Mouse (Mus musculus): ENCODE measurements around the gene Olfr420.
A peak's percentile ranks its signal among the peaks of the same experiment; 100 is the strongest.

Olfr420 gene

DNA sequence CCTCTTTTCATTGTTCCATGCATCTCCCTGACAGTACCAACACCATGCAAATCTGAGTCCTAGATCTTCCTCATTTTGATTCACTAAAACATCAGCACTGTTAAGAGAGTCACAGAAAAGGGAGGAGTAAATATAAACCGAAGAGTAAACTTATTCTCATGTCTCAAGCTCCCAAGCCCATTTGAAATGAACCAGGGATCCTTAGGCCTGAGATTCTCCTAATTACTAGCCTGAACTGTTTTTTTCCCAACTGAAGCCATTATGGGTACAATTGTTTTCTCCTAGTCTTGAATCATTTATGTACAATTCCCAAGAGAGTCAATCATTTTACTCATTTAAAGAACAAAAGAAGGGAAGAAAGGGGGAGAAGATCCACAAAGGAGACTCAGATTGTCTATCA is at the start of gene Olfr420:
TSS of gene Olfr420 (plus strand) at position 301 of the 400 bp plus-strand sequence.
- DNase-seq (ENCODE audit: low spot score in 2 of 2) = no peak

DNA sequence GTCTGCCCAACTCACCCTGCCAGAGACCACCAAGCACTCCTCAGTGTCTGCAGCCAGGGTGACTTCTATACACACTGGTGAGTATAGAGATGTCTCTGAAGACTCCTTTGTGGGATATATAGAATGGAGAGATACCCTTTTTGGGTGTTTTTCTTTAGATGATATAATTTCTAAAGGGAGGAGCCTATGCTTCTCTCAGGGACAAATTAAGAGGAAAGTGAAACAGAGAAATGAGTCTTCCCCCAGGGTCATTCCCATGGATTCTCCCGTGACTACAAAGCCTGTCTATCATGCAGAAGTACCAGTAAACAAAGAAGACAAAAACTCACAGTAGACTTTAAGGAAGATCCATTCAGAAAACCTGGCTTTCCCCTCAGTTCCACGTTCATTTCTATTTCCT is 34.4 kb upstream of the Olfr420 start, which contains the start of gene Olfr231:
TSS of gene Olfr231 (minus strand) at position 101 of the 400 bp plus-strand sequence.
- DNase-seq (ENCODE audit: low spot score in 2 of 2) = no peak

- no peak for DNase-seq (ENCODE audit: low spot score in 2 of 2)
Observed at GRCm38 (mm10) chr1:174131217-174131616, 24.2 kb upstream of the Olfr420 start, which contains the start of gene Olfr424. Gene Olfr424, plus strand, starts transcription at chr1:174131517.

- no peak for DNase-seq (ENCODE audit: low spot score in 2 of 2)
Observed at GRCm38 (mm10) chr1:174131999-174132398, 23.4 kb upstream of the Olfr420 start.

DNA sequence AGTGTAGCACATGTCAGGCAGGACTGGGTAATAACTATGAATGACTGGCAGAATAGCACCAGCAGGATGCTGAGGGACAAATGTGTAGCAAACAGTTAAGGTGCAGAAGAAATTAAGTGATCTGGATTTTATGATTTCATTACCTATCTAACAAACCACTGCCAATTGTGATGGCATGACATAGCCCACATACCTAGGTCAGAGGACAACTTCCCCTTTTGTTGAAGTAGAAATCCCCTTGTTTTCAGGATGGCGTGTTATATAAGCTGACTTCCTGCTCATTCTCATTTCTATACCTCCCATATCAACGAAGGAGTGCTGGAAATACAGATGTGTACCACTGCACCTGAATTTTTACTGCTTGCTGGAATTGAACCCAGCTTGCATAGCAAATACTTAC is 14.0 kb upstream of the Olfr420 start:
- DNase-seq (ENCODE audit: low spot score in 2 of 2) = no peak

GRCm38 (mm10) chr1:174146696-174147095 is 8.7 kb upstream of the Olfr420 start:
- DNase-seq (ENCODE audit: low spot score in 2 of 2) = no peak

GRCm38 (mm10) chr1:174149289-174149688 is 6.1 kb upstream of the Olfr420 start:
- DNase-seq (ENCODE audit: low spot score in 2 of 2) = no peak

DNA sequence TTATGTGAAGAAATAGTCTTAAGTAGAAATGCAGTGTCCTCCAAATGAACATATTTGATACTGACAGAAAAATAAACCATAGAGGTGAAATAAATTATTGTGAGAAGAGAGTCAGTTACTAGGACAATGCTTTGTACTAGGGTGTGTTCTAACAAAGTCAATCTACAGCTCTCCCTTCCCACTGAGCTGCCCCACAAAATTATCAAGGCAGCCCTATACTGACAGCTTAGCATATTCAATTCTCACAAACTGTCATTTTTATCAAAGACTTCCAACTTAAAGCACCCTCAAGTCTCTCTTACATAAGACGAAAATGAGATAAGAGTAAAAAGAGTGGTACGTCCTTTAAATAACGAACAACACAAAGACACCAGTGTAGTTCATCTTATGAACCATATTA is 2.2 kb downstream of the Olfr420 start:
- no peak for DNase-seq (ENCODE audit: low spot score in 2 of 2)

DNA sequence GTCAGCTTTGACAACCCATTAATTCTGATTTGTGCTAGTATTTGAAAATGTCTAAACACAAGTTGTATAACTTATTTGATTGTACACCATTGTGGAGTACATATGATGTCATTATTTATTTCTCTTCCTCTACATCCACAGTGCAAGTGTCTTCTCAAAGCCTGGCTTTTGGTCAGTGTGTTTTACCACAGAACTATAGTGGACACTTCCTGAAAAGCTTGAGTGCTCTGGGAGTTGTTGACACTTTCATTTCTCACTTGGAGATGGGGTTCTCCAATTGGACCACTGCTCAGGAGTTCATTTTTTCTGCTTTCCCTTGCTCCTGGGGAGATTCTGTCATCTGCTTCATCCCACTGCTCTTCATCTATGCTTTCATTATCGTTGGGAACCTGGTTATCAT is 3.1 kb downstream of the Olfr420 start:
- no peak for DNase-seq (ENCODE audit: low spot score in 2 of 2)

DNA sequence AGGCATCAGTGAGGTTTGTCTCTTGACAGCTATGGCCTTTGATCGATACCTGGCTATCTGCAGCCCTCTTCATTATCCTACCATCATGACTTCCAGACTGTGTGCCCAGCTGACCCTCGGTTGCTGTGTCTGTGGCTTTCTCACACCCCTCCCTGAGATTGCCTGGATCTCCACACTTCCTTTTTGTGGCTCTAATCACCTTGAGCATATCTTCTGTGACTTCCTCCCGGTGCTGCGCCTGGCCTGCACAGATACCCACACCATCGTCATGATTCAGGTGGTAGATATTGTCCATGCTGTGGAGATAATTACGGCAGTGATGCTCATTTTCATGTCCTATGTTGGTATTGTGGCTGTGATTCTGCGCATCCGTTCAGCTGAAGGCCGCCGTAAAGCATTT is 3.7 kb downstream of the Olfr420 start:
- DNase-seq (ENCODE audit: low spot score in 2 of 2) = no peak

DNA sequence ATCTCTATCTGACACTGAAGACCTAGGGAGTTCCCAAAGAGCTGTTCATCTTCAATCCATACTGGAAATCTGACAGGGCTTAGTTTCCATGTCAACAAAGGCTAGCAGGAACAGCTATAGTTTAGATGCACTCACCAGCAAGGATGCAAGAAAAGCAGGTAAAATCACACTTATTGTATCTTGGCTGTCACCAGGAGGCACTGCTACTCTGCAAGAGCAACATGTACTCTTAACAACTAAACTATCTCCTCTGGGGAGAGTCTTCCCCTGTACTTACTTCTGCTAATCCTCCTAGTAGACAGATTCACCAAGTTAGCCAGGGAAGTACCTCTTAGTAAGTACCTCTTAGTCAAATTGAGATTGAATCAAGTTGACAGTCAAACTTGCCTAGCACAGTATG is 13.6 kb downstream of the Olfr420 start:
- DNase-seq (ENCODE audit: low spot score in 2 of 2) = peak in 1 of 2 experiments; percentile 63

- no peak for DNase-seq (ENCODE audit: low spot score in 2 of 2)
Observed at GRCm38 (mm10) chr1:174170706-174171501, 15.5 kb downstream of the Olfr420 start.

DNA sequence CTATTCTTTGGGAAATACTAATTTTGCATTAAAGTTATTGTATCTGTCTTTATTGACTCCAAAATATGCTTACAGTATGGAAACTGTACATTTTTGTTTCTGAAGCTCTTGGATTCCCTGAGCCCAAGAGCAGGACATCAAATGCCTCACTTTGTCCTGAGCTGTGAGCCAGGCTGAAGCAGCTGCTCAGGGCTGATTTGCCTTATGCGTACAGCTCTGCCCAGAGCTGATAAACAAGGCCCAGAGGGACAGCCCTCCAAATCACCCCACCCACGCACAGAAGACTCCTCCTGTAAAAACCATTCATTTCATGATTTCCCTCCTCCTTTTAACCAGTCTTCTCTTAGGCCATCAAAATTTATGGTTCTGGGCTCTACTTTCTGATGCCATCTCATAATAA is 16.1 kb downstream of the Olfr420 start:
- peak; percentile 58 to 85 for DNase-seq (ENCODE audit: low spot score in 2 of 2)

- peak; percentile 48 to 72 for DNase-seq (ENCODE audit: low spot score in 2 of 2)
Observed at GRCm38 (mm10) chr1:174172605-174173004, 17.2 kb downstream of the Olfr420 start, which contains the start of gene Spta1. Gene Spta1, plus strand, starts transcription at chr1:174172776.

GRCm38 (mm10) chr1:174204699-174205098 is 49.3 kb downstream of the Olfr420 start:
- DNase-seq (ENCODE audit: low spot score in 2 of 2) = no peak

Measured in spleen, postnatal 10 days (tissue).